Mouse (Mus musculus) hindbrain, embryonic 10.5 days (tissue): ENCODE data around the gene Ppid. TPM values are rescaled to one million over a fixed set of nuclear protein-coding genes. Genes with fewer than 3 reads are reported as not detected.

Experiments used
- DNase-seq: peaks from one replicate; pipeline ENCODE4 v3.0.0-alpha.2; 2017; ENCODE audit warnings: low spot score
- H3K27ac ChIP-seq: fragments of 300-500 bp; sonication (generic); 2 replicates; pipeline ENCODE4 v1.5.1; 2016; ENCODE audit warnings: mild to moderate bottlenecking, moderate library complexity
- H3K27me3 ChIP-seq: fragments of 300-500 bp; sonication (generic); 2 replicates; pipeline ENCODE4 v1.6.1; 2016; ENCODE audit warnings: mild to moderate bottlenecking; ENCODE audit not compliant: poor library complexity, insufficient read depth, severe bottlenecking
- H3K36me3 ChIP-seq: fragments of 300-500 bp; sonication (generic); 2 replicates; pipeline ENCODE4 v1.6.1; 2016; ENCODE audit warnings: mild to moderate bottlenecking, moderate library complexity
- H3K4me1 ChIP-seq: fragments of 300-500 bp; sonication (generic); replicated peaks from 2 replicates; pipeline ENCODE4 v1.6.1; 2016; ENCODE audit warnings: mild to moderate bottlenecking
- H3K4me3 ChIP-seq: fragments of 300-500 bp; sonication (generic); 2 replicates; pipeline ENCODE4 v1.5.1; 2016; ENCODE audit warnings: mild to moderate bottlenecking, moderate library complexity
- H3K9me3 ChIP-seq: fragments of 300-500 bp; sonication (generic); 2 replicates; pipeline ENCODE4 v1.6.1; 2016; ENCODE audit warnings: mild to moderate bottlenecking, moderate library complexity
- WGBS: fragments of 180-500 bp; shearing (Covaris S2); methylation state at CpG from one replicate; pipeline ENCODE4 v1.1.7; 2016; 5-methylcytosine and 5-hydroxymethylcytosine counted together
- polyA plus RNA-seq: library from polyadenylated mRNA; unstranded; fragments of >200 nt; fragmentation: Nextera tagmentation; extraction: Ambion mirVana; gene quantifications from 2 replicates; pipeline ENCODE4 v1.2.1, GENCODE M21; 2016

The Ppid gene
- polyA plus RNA-seq, 1 experiment from 2014 or later: 173 TPM

DNA sequence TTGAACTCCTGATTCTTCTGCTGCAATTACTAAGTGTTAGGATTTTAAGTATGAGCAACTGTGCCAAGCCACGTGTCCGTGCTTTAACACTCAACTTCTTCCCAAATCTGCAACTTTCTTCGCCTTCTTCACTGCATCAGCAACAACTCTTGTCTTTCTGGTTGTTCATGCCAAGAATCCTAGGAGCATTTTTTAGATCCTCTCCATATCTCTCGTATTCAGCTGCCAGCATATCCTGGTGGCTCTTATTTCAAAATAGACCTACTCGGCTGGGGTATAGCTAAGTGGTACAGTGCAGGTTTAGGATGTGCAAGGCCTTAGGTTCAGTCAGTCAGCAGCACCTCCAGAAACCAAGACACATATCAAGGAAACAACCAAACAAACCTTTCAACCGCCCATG, 13.5 kb upstream of the Ppid start:
- H3K27ac ChIP-seq: no peak overlapping the region
- H3K27me3 ChIP-seq: no peaks in the 10 kb centered on the region
- DNase-seq: no peak
- WGBS: 89% methylated on average over 6 of the region's 6 CpGs
- H3K9me3 ChIP-seq: no peaks in the 10 kb centered on the region
- H3K4me3 ChIP-seq: no peak overlapping the region
- no peaks in the 10 kb centered on the region for H3K36me3 ChIP-seq
- peaks cover 13% of the 10 kb centered on the region for H3K4me1 ChIP-seq

DNA sequence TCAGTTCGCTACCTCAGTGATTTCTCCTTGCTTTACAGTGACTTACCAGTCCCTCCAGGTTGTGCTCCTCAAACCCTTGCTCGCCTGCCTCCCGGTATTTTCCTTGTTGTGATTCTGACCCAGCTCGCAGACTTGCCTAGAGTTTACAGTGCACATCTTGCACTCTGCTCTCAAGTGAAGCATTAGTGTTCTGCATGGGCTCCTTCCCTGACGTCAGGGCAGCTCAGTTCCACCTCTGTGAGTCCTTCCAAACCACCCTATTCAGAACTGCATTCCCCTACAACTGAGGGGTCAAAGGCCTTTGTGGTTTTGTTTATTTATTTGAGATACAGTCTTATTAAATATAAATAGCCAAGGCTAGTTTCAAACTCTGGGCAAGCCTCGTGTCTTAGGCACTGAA, 13.0 kb upstream of the Ppid start:
- Histone ChIP-seq H3K27me3 (no peaks in the 10 kb centered on the region), H3K4me1 (peaks cover 13% of the 10 kb centered on the region), H3K36me3 (no peaks in the 10 kb centered on the region), H3K27ac (no peak overlapping the region), H3K4me3 (no peak overlapping the region), H3K9me3 (no peaks in the 10 kb centered on the region)
- 77% methylated on average over 6 of the region's 6 CpGs for WGBS
- DNase-seq: no peak

DNA sequence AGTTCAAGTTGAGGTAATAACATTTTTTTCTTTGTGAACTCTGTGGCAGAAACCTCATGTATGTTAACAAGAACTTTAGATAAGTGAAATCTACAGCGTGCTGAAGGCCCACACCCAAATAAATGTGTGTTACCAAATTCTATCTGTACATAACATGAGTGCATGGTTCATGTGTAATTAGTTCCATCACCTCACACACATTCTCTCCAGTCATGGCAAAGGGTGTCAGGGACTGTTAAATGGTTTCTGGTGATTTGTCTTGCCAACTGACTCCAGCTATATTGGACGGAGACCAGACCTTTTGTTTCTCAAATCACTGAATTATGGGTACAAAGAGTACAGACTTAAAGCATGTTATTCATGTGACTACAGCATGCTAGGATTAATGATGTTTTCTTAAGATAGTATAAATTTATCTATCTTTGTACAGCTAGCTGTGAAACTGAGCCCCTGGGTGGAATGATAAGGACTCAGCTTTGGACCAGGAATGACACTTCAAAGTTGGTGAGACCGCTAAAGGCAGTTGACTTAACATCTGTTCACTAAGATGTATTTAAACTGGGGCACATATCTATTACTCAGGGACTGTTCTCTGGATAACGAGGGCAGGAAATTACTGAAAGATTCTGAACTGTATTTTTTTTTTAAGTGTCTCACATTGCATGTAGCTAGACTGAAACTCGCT, 11.1 kb upstream of the Ppid start:
- no peak overlapping the region for H3K27ac ChIP-seq
- H3K27me3 ChIP-seq: no peaks in the 10 kb centered on the region
- no peak overlapping the region for H3K4me3 ChIP-seq
- peaks cover 13% of the 10 kb centered on the region for H3K4me1 ChIP-seq
- DNase-seq: no peak
- H3K9me3 ChIP-seq: no peaks in the 10 kb centered on the region
- 86% methylated on average over 5 of the region's 5 CpGs for WGBS
- no peaks in the 10 kb centered on the region for H3K36me3 ChIP-seq

DNA sequence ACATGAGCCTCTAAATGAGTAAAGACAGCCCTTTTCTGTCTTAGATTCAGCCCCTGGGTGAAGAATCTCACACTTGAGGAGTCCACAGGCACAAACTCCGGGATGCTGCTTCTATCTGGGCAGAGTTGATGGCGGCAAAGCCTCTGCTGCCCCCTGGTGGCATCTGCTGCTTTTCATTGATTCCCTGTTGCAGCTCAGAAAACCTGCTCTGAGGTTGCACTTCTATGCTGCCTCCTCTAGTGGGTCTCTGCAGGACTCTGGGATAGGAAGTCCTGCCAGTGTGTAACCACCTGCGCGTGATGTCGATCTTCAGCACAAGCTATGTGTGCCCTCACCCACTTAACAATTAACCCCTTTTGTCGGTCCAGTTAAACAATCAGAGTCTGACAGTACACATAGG, 4.3 kb upstream of the Ppid start:
- DNase-seq: peak; percentile 92
- H3K4me3 ChIP-seq: no peak overlapping the region
- H3K36me3 ChIP-seq: no peaks in the 10 kb centered on the region
- H3K27me3 ChIP-seq: no peaks in the 10 kb centered on the region
- WGBS: 6% methylated on average over 6 of the region's 6 CpGs
- no peaks in the 10 kb centered on the region for H3K9me3 ChIP-seq
- H3K4me1 ChIP-seq: peaks cover 6% of the 10 kb centered on the region
- H3K27ac ChIP-seq: no peak overlapping the region

DNA sequence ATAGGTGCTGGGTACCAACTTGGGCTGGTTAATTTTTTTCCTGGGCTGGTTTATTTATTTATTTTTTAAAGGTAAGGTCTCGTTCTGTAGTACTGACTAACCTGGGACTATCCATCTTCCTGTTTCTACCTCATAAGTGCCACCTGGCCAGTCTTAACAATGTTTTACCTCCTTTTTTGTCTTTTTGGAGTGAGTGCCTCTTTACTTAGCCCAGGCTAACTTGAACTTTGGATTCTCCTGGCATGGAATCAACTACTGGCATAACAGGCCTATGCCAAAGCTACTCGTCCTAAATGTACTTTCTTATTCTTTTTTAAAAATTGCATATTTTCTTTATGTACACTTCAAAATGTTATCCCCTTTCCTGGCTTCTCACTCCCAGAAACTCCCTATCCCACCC, 1.5 kb upstream of the Ppid start:
- H3K4me3 ChIP-seq: no peak overlapping the region
- no peak for DNase-seq
- H3K9me3 ChIP-seq: no peaks in the 10 kb centered on the region
- no peak overlapping the region for H3K27ac ChIP-seq
- H3K27me3 ChIP-seq: no peaks in the 10 kb centered on the region
- H3K4me1 ChIP-seq: peaks cover 18% of the 10 kb centered on the region
- 83% methylated on average over 2 of the region's 2 CpGs for WGBS
- peaks cover 15% of the 10 kb centered on the region for H3K36me3 ChIP-seq

DNA sequence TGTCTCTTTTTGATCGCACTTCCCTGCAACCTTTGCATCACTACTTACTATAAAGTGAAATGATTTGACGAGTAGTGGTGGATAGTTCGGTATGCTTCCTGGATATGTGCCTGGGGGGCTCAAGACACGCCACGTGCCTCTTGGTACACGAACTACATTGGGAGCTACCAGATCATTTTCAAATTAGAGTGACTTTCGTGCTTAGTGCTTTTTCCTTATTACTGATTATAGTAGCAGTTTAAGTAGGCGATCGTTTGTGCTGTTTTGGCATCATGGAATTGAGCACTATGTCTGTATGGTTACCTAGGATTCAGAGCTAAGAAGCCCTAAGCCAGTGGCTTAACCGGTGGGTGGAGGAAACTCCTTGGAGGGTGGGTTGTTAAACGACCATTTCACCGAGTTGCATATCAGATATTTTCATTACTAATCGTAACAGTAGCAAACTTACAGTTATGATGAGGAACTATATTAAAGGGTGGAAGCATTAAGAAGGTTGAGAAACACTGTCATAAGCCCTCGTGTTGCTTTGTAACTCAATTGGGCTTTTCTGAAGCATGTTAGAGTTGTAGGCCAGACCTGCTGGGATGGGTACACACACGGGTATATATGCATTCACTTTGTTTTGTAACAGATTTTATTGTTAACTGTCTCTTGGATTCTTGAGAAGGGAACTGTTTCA, 790 bp downstream of the Ppid start:
- Histone ChIP-seq H3K9me3 (no peaks in the 10 kb centered on the region), H3K4me3 (peak overlapping the region; percentile 90), H3K27me3 (no peaks in the 10 kb centered on the region), H3K27ac (peak overlapping the region; percentile 95), H3K4me1 (peaks cover 18% of the 10 kb centered on the region), H3K36me3 (peaks cover 38% of the 10 kb centered on the region)
- DNase-seq: no peak
- WGBS: 7% methylated on average over 15 of the region's 15 CpGs

DNA sequence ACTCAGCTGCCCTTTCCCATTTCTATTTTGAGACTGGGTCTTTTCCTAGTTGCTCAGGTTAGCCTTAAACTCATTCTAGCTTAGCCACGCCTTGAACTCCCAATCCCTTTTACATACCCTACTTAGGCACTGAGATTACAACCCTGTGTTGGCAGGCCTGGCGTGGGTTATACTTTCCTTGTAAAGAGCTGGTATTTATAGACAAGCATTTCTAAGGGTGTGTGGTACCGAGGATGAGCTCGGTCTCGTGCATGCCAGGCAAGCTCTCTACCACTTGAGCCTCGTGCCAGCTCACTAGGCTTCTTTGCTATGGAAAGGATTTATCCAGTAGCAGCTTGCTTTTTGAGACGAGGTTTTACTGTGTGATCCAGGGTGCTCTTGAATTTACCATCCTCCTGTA, 4.3 kb downstream of the Ppid start:
- H3K27ac ChIP-seq: no peak overlapping the region
- H3K9me3 ChIP-seq: no peaks in the 10 kb centered on the region
- H3K36me3 ChIP-seq: peaks cover 73% of the 10 kb centered on the region
- 97% methylated on average over 7 of the region's 7 CpGs for WGBS
- H3K4me3 ChIP-seq: no peak overlapping the region
- H3K27me3 ChIP-seq: no peaks in the 10 kb centered on the region
- H3K4me1 ChIP-seq: peaks cover 18% of the 10 kb centered on the region
- no peak for DNase-seq

DNA sequence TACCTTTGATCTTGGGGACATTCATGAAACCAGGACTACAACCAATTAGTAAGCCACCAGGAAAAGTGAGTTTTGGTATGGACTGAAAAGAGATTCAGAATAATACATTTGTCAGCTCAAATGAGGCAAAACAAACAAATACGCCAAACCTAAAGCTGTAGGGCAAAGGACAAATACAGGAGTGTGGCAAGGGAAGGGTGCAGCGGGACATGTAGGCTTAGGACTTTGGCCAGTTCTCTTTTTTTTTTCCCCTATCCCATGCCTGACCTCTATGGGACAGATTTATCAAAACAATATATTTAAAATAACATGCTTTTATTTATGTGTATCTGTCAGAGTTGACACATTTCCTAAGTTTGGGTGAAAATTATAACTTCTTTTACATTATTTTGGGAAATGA, 18.7 kb downstream of the Ppid start:
- no peak for DNase-seq
- WGBS: 91% methylated on average over 2 of the region's 2 CpGs
- Histone ChIP-seq H3K9me3 (no peaks in the 10 kb centered on the region), H3K27me3 (no peaks in the 10 kb centered on the region), H3K4me3 (no peak overlapping the region), H3K36me3 (peaks cover 78% of the 10 kb centered on the region), H3K4me1 (no peaks in the 10 kb centered on the region), H3K27ac (no peak overlapping the region)

DNA sequence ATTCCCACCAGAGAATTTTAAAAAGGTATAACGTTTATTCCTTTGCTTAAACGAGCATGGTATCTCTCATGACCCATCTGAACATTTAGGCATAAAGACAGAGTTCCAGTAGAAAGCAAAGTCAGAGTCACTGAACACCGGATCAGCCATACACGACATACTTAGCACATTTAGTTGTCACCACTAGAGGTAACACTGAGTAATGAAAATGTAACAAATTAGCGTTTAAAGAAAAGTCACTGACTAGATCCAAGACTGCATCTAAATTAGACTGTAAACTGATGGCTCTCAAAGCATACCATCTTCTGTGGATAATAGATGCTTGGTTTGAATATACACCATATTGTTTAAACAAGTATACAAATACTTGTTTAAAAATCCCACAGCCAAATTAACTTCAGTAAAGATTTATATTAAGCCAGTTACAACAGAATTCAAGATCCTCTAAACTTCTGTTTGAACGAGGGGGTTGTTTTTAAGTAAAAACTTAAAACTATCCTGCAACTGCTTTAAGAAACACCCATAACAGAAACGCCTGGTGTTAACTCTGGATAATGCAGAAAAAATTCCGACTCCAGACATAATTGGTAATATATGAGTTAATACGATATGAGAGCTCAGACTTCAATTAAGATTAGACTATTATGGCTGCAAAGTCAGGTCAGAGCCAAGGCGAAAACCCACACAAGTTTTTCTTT, 36.5 kb downstream of the Ppid start:
- Histone ChIP-seq H3K27me3 (no peaks in the 10 kb centered on the region), H3K36me3 (peaks cover 24% of the 10 kb centered on the region), H3K27ac (peak overlapping the region; percentile 95; the same call in 1 of the 2 replicates), H3K4me3 (peak overlapping the region; percentile 81), H3K9me3 (peaks cover 7% of the 10 kb centered on the region), H3K4me1 (peaks cover 20% of the 10 kb centered on the region; the same call in 1 of the 2 replicates)
- 37% methylated on average over 10 of the region's 10 CpGs for WGBS
- no peak for DNase-seq

DNA sequence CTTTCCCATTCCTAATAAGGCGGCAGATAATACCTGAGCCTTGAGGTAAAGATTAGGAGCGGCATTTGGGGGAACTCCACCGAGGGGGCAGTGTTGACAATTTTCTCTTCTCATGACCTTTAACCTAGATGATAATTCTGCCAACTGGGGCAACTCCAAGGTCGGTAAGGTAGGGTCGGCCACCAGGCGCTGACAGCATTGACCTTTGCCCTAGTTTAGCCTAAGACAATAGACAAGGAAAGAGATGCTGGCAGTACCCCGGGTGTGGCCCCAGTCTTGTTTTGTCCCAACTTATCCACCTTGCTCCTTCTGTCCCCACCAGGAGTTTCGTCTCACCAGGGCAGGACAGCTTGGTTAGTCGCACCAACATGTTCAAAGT, 37.0 kb downstream of the Ppid start:
- DNase-seq: no peak
- peaks cover 11% of the 10 kb centered on the region for H3K9me3 ChIP-seq
- under 1% methylated on average over 9 of the region's 9 CpGs for whole genome bisulfite sequencing
- H3K4me1 ChIP-seq: peaks cover 20% of the 10 kb centered on the region; the same call in 1 of the 2 replicates
- H3K4me3 ChIP-seq: peak overlapping the region; percentile 81
- H3K27me3 ChIP-seq: no peaks in the 10 kb centered on the region
- peaks cover 24% of the 10 kb centered on the region for H3K36me3 ChIP-seq
- peak overlapping the region; percentile 95 for H3K27ac ChIP-seq

DNA sequence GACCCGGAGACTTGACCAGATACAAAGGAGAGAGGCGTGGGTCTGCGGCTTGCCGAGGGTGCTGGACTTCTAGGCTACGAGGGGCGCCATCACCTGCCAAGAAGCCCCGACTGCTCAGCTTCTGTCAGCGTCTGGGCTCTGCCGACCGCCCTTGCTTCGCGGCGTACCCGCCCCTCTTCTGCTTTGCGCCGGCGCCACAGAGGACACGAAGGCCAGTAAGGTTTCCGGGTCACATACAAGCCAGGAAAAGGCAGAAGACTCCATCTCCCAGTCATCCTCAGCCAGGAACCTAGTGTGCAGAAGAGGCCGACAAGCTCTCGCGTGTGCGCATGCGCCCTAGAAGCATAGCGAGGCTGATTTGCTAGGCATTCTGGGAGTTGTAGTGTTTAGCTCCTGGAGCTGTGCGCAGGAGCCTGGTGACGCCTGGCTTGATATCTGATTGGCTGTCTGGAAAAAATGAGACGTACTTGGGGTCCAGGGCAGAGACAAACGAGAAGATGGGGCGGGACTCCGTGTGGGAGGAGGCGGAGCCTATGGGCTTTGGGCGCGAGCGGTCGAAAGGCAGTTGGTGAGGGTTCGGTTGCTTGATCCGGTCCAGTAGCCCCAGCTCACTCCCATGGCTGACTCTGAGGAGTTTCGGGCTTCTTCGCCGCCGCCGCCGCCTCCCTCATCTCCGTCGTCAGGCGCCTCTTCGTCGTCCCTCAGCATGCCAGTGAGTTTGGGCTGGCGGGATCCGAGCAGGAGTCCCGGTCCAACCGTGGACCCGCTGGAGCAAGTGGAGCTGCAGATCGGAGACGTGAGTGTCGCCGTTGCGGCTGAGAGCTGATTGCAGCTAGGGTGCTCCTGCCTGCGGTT, 37.6 kb downstream of the Ppid start, which contains the start of gene 4930579G24Rik:
TSS of gene 4930579G24Rik (plus strand) at position 519 of the 855 bp plus-strand sequence.
- Histone ChIP-seq H3K27ac (peak within 1 kb of the TSS; percentile 95), H3K4me1 (peaks cover 20% of the 10 kb centered on the region; the same call in 1 of the 2 replicates), H3K36me3 (peaks cover 31% of the 10 kb centered on the region), H3K4me3 (peak within 1 kb of the TSS; percentile 81), H3K9me3 (peaks cover 16% of the 10 kb centered on the region), H3K27me3 (no peaks in the 10 kb centered on the region)
- peak; percentile 97 for DNase-seq
- WGBS: under 1% methylated on average over 60 of the region's 60 CpGs

DNA sequence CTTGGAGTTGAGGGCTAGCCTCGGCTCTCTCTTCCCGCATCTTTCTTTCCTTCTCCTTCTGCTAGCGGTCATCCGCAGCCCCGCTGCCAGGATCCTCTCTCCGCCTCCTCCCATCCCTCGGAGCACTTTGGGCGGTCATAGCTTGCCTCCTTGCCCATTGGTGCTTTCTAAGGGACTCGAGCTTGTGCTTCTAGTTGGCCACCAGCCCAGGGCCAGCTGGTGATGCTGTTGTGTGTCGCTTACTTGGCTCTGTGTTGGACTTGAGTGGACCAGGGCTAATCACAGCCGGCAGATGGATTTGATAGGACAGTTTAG, 38.2 kb downstream of the Ppid start, which contains the start of gene Etfdh:
TSS of gene Etfdh (minus strand) at position 85 of the 315 bp plus-strand sequence.
- peak; percentile 68 for DNase-seq

More for the DNA sequence above, 38.2 kb downstream of the Ppid start, which contains the start of gene Etfdh:
- Histone ChIP-seq H3K36me3 (peaks cover 33% of the 10 kb centered on the region), H3K27me3 (no peaks in the 10 kb centered on the region), H3K27ac (peak within 1 kb of the TSS; percentile 95), H3K4me3 (peak within 1 kb of the TSS; percentile 81), H3K9me3 (peaks cover 18% of the 10 kb centered on the region), H3K4me1 (peaks cover 20% of the 10 kb centered on the region; the same call in 1 of the 2 replicates)
- WGBS: 2% methylated on average over 11 of the region's 11 CpGs
